Mouse (Mus musculus) intestine, embryonic 14.5 days (tissue): ENCODE data around the gene Cmtm1. TPM values are rescaled to one million over a fixed set of nuclear protein-coding genes. Genes with fewer than 3 reads are reported as not detected.

ENCODE experiments used
- ATAC-seq: fragments of 200-750 bp; cut with Nextera tagmentation; replicated peaks from 2 replicates; pipeline ENCODE4 v1.8.0; 2017; ENCODE audit warnings: low read depth, moderate number of reproducible peaks, moderate TSS enrichment, moderate library complexity; ENCODE audit not compliant: low FRiP score, low TSS enrichment
- DNase-seq: peaks from one replicate; pipeline ENCODE4 v3.0.0-alpha.2; 2018; ENCODE audit warnings: low spot score
- H3K27ac ChIP-seq: fragments of 300-500 bp; sonication (generic); 2 replicates; pipeline ENCODE4 v1.5.1; 2014; ENCODE audit warnings: low read depth, mild to moderate bottlenecking, control low read depth
- H3K27me3 ChIP-seq: fragments of 300-500 bp; sonication (generic); replicated peaks from 2 replicates; pipeline ENCODE4 v1.6.1; 2014; ENCODE audit warnings: low read length, control low read depth; ENCODE audit not compliant: control insufficient read depth, insufficient read depth
- H3K36me3 ChIP-seq: fragments of 300-500 bp; sonication (generic); 2 replicates; pipeline ENCODE4 v1.6.1; 2014; ENCODE audit warnings: low read length, control low read depth; ENCODE audit not compliant: control insufficient read depth, insufficient read depth
- H3K4me1 ChIP-seq: fragments of 300-500 bp; sonication (generic); replicated peaks from 2 replicates; pipeline ENCODE4 v1.6.1; 2014; ENCODE audit warnings: low read length, control low read depth, mixed read lengths; ENCODE audit not compliant: control insufficient read depth, insufficient read depth
- H3K4me2 ChIP-seq: fragments of 300-500 bp; sonication (generic); 2 replicates; pipeline ENCODE4 v1.6.1; 2014; ENCODE audit warnings: low read length
- H3K4me3 ChIP-seq: fragments of 300-500 bp; sonication (generic); 2 replicates; pipeline ENCODE4 v1.5.1; 2014; ENCODE audit warnings: low read depth, low read length, control low read depth, mixed read lengths
- H3K9ac ChIP-seq: fragments of 300-500 bp; sonication (generic); 2 replicates; pipeline ENCODE4 v1.6.1; 2014; ENCODE audit warnings: mild to moderate bottlenecking, low read length
- H3K9me3 ChIP-seq: fragments of 300-500 bp; sonication (generic); 2 replicates; pipeline ENCODE4 v1.6.1; 2016; ENCODE audit warnings: low read length, control low read depth; ENCODE audit not compliant: control insufficient read depth
- WGBS: fragments of 180-500 bp; shearing (Covaris S2); extraction: QIAGEN DNeasy Blood & Tissue Kit; methylation state at CpG from one replicate; pipeline ENCODE4 v1.1.7; 2014; 5-methylcytosine and 5-hydroxymethylcytosine counted together
- polyA plus RNA-seq: library from polyadenylated mRNA; unstranded; fragments of >200 nt; fragmentation: Nextera tagmentation; extraction: Ambion mirVana; gene quantifications from 2 replicates; pipeline ENCODE4 v1.2.1, GENCODE M21; 2014

Cmtm1 gene
- polyA plus RNA-seq, 1 experiment from 2014 or later, result not detected

- peak overlapping the region; percentile 75 for H3K4me3 ChIP-seq
- ATAC-seq (peak; percentile 41; the same call in 1 of the 2 replicates), DNase-seq (peak; percentile 70)
- no peaks in the 10 kb centered on the region for H3K9me3 ChIP-seq
- peak overlapping the region; percentile 75 for H3K9ac ChIP-seq
- under 1% methylated on average over 7 of the region's 7 CpGs for WGBS
- peaks cover 21% of the 10 kb centered on the region for H3K4me1 ChIP-seq
- H3K27ac ChIP-seq, result peak overlapping the region; percentile 87; the same call in 1 of the 2 replicates
- peak overlapping the region; percentile 66 for H3K4me2 ChIP-seq
- no peaks in the 10 kb centered on the region for H3K36me3 ChIP-seq
- no peaks in the 10 kb centered on the region for H3K27me3 ChIP-seq
Measured at GRCm38 (mm10) chr8:104251461-104251860, 58.5 kb downstream of the Cmtm1 start.

- peaks cover 21% of the 10 kb centered on the region for H3K4me1 ChIP-seq
- peak within 1 kb of the TSS; percentile 75 for H3K4me3 ChIP-seq
- H3K27me3 ChIP-seq, result no peaks in the 10 kb centered on the region
- H3K4me2 ChIP-seq, result peak within 1 kb of the TSS; percentile 66
- peak within 1 kb of the TSS; percentile 75 for H3K9ac ChIP-seq
- H3K36me3 ChIP-seq, result no peaks in the 10 kb centered on the region
- peak; percentile 83 for ATAC-seq
- H3K9me3 ChIP-seq, result no peaks in the 10 kb centered on the region
- WGBS, result 4% methylated on average over 41 of the region's 41 CpGs
- DNase-seq, result peak; percentile 93
- peak within 1 kb of the TSS; percentile 87 for H3K27ac ChIP-seq
Measured at GRCm38 (mm10) chr8:104250439-104251367, 59.2 kb downstream of the Cmtm1 start, which contains the start of gene Cklf. Gene Cklf, plus strand, starts transcription at chr8:104250861.

- Histone ChIP-seq H3K27me3 (no peaks in the 10 kb centered on the region), H3K36me3 (peaks cover 9% of the 10 kb centered on the region; the same call in 1 of the 2 replicates), H3K4me2 (no peak overlapping the region), H3K4me3 (no peak overlapping the region), H3K9ac (no peak overlapping the region), H3K27ac (no peak overlapping the region), H3K9me3 (no peaks in the 10 kb centered on the region), H3K4me1 (peaks cover 21% of the 10 kb centered on the region)
- DNase-seq, result no peak
- no peak for ATAC-seq
- 83% methylated on average over 7 of the region's 7 CpGs for WGBS
Measured at GRCm38 (mm10) chr8:104249442-104249996, 60.4 kb downstream of the Cmtm1 start.

- Histone ChIP-seq H3K36me3 (peaks cover 11% of the 10 kb centered on the region; the same call in 1 of the 2 replicates), H3K9ac (peak within 1 kb of the TSS; percentile 73), H3K27ac (no peak within 1 kb of the TSS), H3K4me1 (peaks cover 21% of the 10 kb centered on the region), H3K9me3 (no peaks in the 10 kb centered on the region), H3K4me3 (peak within 1 kb of the TSS; percentile 85), H3K4me2 (peak within 1 kb of the TSS; percentile 82), H3K27me3 (no peaks in the 10 kb centered on the region)
- peak; percentile 85 for DNase-seq
- WGBS, result under 1% methylated on average over 23 of the region's 28 CpGs
- ATAC-seq, result peak; percentile 80
Measured at GRCm38 (mm10) chr8:104248276-104248675, 61.7 kb downstream of the Cmtm1 start, which contains the start of gene Tk2. Gene Tk2, minus strand, starts transcription at chr8:104248558.

- H3K4me1 ChIP-seq, result peaks cover 21% of the 10 kb centered on the region
- ATAC-seq, result no peak
Measured at GRCm38 (mm10) chr8:104247908-104248275, 62.1 kb downstream of the Cmtm1 start.

GRCm38 (mm10) chr8:104247054-104247907, 62.7 kb downstream of the Cmtm1 start:
- peaks cover 21% of the 10 kb centered on the region for H3K4me1 ChIP-seq
- no peak for DNase-seq
- no peaks in the 10 kb centered on the region for H3K27me3 ChIP-seq
- H3K9ac ChIP-seq, result peak overlapping the region; percentile 73; the same call in 1 of the 2 replicates
- H3K4me3 ChIP-seq, result peak overlapping the region; percentile 85
- H3K9me3 ChIP-seq, result no peaks in the 10 kb centered on the region
- 67% methylated on average over 22 of the region's 22 CpGs for WGBS
- H3K36me3 ChIP-seq, result peaks cover 18% of the 10 kb centered on the region; the same call in 1 of the 2 replicates
- peak overlapping the region; percentile 82 for H3K4me2 ChIP-seq
- H3K27ac ChIP-seq, result no peak overlapping the region
- no peak for ATAC-seq

More at GRCm38 (mm10) chr8:104247908-104248275, 62.1 kb downstream of the Cmtm1 start:
- Histone ChIP-seq H3K27me3 (no peaks in the 10 kb centered on the region), H3K4me3 (peak overlapping the region; percentile 85), H3K27ac (no peak overlapping the region), H3K4me2 (peak overlapping the region; percentile 82), H3K36me3 (peaks cover 14% of the 10 kb centered on the region; the same call in 1 of the 2 replicates), H3K9ac (peak overlapping the region; percentile 73), H3K9me3 (no peaks in the 10 kb centered on the region)
- WGBS, result 4% methylated on average over 11 of the region's 11 CpGs
- no peak for DNase-seq

- Histone ChIP-seq H3K9ac (no peak overlapping the region), H3K4me3 (no peak overlapping the region), H3K4me2 (no peak overlapping the region), H3K36me3 (peaks cover 25% of the 10 kb centered on the region; the same call in 1 of the 2 replicates), H3K9me3 (no peaks in the 10 kb centered on the region), H3K4me1 (peaks cover 14% of the 10 kb centered on the region), H3K27me3 (no peaks in the 10 kb centered on the region), H3K27ac (no peak overlapping the region)
- WGBS, result 88% methylated on average over 4 of the region's 4 CpGs
- no peak for ATAC-seq
- no peak for DNase-seq
Measured at GRCm38 (mm10) chr8:104246621-104247020, 63.3 kb downstream of the Cmtm1 start.
